Mouse (Mus musculus) layer of hippocampus, adult 9-10 months (tissue): ENCODE measurements around the gene Ddx60.

Source experiments
- DNase-seq: peaks from one replicate; pipeline ENCODE4 v3.0.0; 2022; ENCODE audit warnings: low spot score

Gene Ddx60

GRCm38 (mm10) chr8:61985703-61986475, 58.0 kb downstream of the Ddx60 start:
- DNase-seq: no peak

- no peak for DNase-seq
Measured at GRCm38 (mm10) chr8:61989464-61989863, 61.6 kb downstream of the Ddx60 start.

GRCm38 (mm10) chr8:61992796-61993195, 64.9 kb downstream of the Ddx60 start:
- no peak for DNase-seq

- DNase-seq: no peak
Measured at GRCm38 (mm10) chr8:61997125-61997524, 69.2 kb downstream of the Ddx60 start.

GRCm38 (mm10) chr8:62014166-62014565, 86.3 kb downstream of the Ddx60 start:
- no peak for DNase-seq

- no peak for DNase-seq
Measured at GRCm38 (mm10) chr8:62014582-62014981, 86.7 kb downstream of the Ddx60 start.

GRCm38 (mm10) chr8:62034351-62034750, 106.5 kb downstream of the Ddx60 start:
- DNase-seq: no peak

- DNase-seq: no peak
Measured at GRCm38 (mm10) chr8:62046809-62047208, 118.9 kb downstream of the Ddx60 start.

- DNase-seq: no peak
Measured at GRCm38 (mm10) chr8:62060357-62060756, 132.5 kb downstream of the Ddx60 start.

GRCm38 (mm10) chr8:62068305-62068704, 140.4 kb downstream of the Ddx60 start:
- no peak for DNase-seq

GRCm38 (mm10) chr8:62080195-62080802, 152.4 kb downstream of the Ddx60 start:
- peak; percentile 69 for DNase-seq

- no peak for DNase-seq
Measured at GRCm38 (mm10) chr8:62081804-62082203, 153.9 kb downstream of the Ddx60 start.
